Mouse (Mus musculus): ENCODE measurements around the gene R3hdm2.

GRCm38 (mm10) chr10:127488856-127489255 lies 108.7 kb downstream of the R3hdm2 start:
- TF ChIP-seq CTCF (IDR thresholded peaks at IDR 0.05; ENCODE audit: borderline replicate concordance, extremely low read depth, insufficient read depth, insufficient read length) (no peak), POLR2A (IDR thresholded peaks at IDR 0.05; ENCODE audit: borderline replicate concordance, extremely low read depth, insufficient read depth, insufficient read length, poor library complexity, severe bottlenecking) (no peak)

Data from brain, embryonic 14.5 days (tissue).